In the genomic region with DNA sequence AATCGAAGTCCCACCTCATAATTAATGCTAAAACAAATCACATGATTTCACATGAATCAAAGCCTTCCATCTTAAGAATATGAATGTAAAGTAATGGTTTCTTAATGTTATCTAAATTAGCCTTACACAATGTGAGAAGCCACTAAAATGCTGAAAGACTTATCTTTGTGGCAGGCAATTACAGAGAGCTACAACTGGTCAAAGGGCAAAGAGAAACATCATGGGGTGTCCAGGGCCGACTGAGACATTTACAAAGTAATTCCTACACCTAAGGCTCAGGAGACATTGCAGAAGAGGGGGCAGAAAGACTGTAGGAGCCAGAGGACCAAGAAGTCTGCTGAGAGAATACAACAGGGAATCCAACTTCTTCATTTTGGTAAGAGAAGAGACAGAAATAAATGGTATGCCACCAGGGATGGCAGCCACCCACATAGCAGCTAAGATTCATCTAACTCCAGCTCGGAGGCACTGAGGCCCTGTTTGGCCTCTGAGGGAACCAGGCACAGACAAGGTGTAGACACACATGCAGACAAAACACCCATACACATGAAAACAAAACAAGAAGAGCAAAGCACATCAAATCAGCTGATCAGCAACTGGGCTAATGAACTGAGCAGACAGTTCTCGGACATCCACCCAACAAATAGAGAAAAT, we compare ENCODE assay signal across 32 mouse cellular contexts. TPM values are rescaled to one million over a fixed set of nuclear protein-coding genes. Genes with fewer than 3 reads are reported as not detected.
DNase-seq lines count a peak whose midpoint lies in the region; ATAC-seq and TF ChIP-seq lines count a peak whose summit lies in the region.
"Had no signal": no experiment of that assay in that cellular context is flagged by ENCODE, and none has a peak within 500 bp of the region (broad histone marks: within the 10 kb centered on the region; RNA-seq: fewer than 3 reads in every experiment).

No protein-coding gene starts in this region.

- peak overlapping the region; percentile 30; the same call in 1 of the 2 replicates for H3K4me3 ChIP-seq in kidney, adult 2 months (ENCODE audit: insufficient read depth, low read depth, low read length)
- no peak overlapping the region for H3K4me3 ChIP-seq in liver, adult 2 months (ENCODE audit: insufficient read depth, low read depth, low read length)
- no peak overlapping the region for H3K4me3 ChIP-seq in liver, postnatal 0 days (ENCODE audit: low read depth, low read length)
- H3K4me3 ChIP-seq in intestine, embryonic 15.5 days (replicated peaks), result no peak overlapping the region
- H3K4me3 ChIP-seq in intestine, postnatal 0 days (ENCODE audit: low read depth, low read length), result no peak overlapping the region
- no peak overlapping the region for H3K4me3 ChIP-seq in midbrain, embryonic 13.5 days (replicated peaks)
- H3K4me3 ChIP-seq: embryonic facial prominence, embryonic 12.5 days; embryonic facial prominence, embryonic 15.5 days; heart, embryonic 12.5 days; heart, embryonic 15.5 days; hindbrain, embryonic 10.5 days had no signal

- H3K4me2 ChIP-seq in liver, postnatal 0 days (ENCODE audit: low read depth, low read length), result no peak overlapping the region
- H3K4me2 ChIP-seq in intestine, embryonic 15.5 days (replicated peaks), result no peak overlapping the region
- H3K4me2 ChIP-seq in intestine, postnatal 0 days (replicated peaks; ENCODE audit: low read depth), result 0 out of 2 replicates have a peak overlapping the region, but pooled peaks have one; percentile 7
- H3K4me2 ChIP-seq in midbrain, embryonic 13.5 days (replicated peaks), result no peak overlapping the region
- H3K4me2 ChIP-seq: embryonic facial prominence, embryonic 12.5 days; embryonic facial prominence, embryonic 15.5 days; heart, embryonic 12.5 days; heart, embryonic 15.5 days; hindbrain, embryonic 14.5 days had no signal

- ATAC-seq in liver, postnatal 0 days, result no peak
- ATAC-seq in intestine, embryonic 15.5 days, result peak; percentile 86
- ATAC-seq in intestine, postnatal 0 days, result peak; percentile 96
- no peak for ATAC-seq in midbrain, embryonic 13.5 days
- ATAC-seq: CD4-positive, CD25-positive, alpha-beta regulatory T cell, adult 4 months; forebrain, embryonic 14.5 days; forebrain, postnatal 0 days; hindbrain, postnatal 0 days had no signal

- H3K4me1 ChIP-seq in kidney, adult 2 months (ENCODE audit: control insufficient read depth, insufficient read depth, low read length), result peaks cover 6% of the 10 kb centered on the region; the same call in 1 of the 2 replicates
- H3K4me1 ChIP-seq in liver, adult 2 months (ENCODE audit: control insufficient read depth, insufficient read depth, low read length), result peaks cover 19% of the 10 kb centered on the region
- H3K4me1 ChIP-seq in liver, postnatal 0 days (ENCODE audit: insufficient read depth), result no peaks in the 10 kb centered on the region
- no peaks in the 10 kb centered on the region for H3K4me1 ChIP-seq in intestine, embryonic 15.5 days (replicated peaks)
- 0 out of 2 replicates have a peak, but pooled peaks cover 2% of the 10 kb centered on the region for H3K4me1 ChIP-seq in intestine, postnatal 0 days (replicated peaks; ENCODE audit: control insufficient read depth, insufficient read depth, low read length)
- H3K4me1 ChIP-seq in midbrain, embryonic 13.5 days (replicated peaks), result no peaks in the 10 kb centered on the region
- H3K4me1 ChIP-seq: embryonic facial prominence, embryonic 12.5 days; embryonic facial prominence, embryonic 15.5 days; heart, embryonic 12.5 days; heart, embryonic 15.5 days; hindbrain, embryonic 10.5 days had no signal

- no peaks in the 10 kb centered on the region for H3K27me3 ChIP-seq in kidney, adult 2 months (replicated peaks; ENCODE audit: control insufficient read depth, insufficient read depth, low read length)
- no peaks in the 10 kb centered on the region for H3K27me3 ChIP-seq in liver, adult 2 months (ENCODE audit: control insufficient read depth, insufficient read depth, low read length)
- H3K27me3 ChIP-seq in liver, postnatal 0 days (ENCODE audit: insufficient read depth, low read length), result no peaks in the 10 kb centered on the region
- no peaks in the 10 kb centered on the region for H3K27me3 ChIP-seq in intestine, embryonic 15.5 days (replicated peaks)
- no peaks in the 10 kb centered on the region for H3K27me3 ChIP-seq in intestine, postnatal 0 days (replicated peaks; ENCODE audit: control insufficient read depth, insufficient read depth, low read length)
- H3K27me3 ChIP-seq in midbrain, embryonic 13.5 days, result no peaks in the 10 kb centered on the region
- H3K27me3 ChIP-seq: embryonic facial prominence, embryonic 12.5 days; embryonic facial prominence, embryonic 15.5 days; heart, embryonic 12.5 days; heart, embryonic 15.5 days had no signal

- H3K27ac ChIP-seq in kidney, adult 2 months (ENCODE audit: insufficient read depth, low read depth, low read length), result peak overlapping the region; percentile 94
- H3K27ac ChIP-seq in liver, adult 2 months (replicated peaks; ENCODE audit: insufficient read depth, low read depth, low read length), result peak overlapping the region; percentile 30
- H3K27ac ChIP-seq in liver, postnatal 0 days (ENCODE audit: low read depth), result no peak overlapping the region
- H3K27ac ChIP-seq in intestine, embryonic 15.5 days, result peak overlapping the region; percentile 33; the same call in 1 of the 2 replicates
- peak overlapping the region; percentile 75; the same call in 1 of the 2 replicates for H3K27ac ChIP-seq in intestine, postnatal 0 days (ENCODE audit: low read depth, low read length)
- H3K27ac ChIP-seq in midbrain, embryonic 13.5 days, result no peak overlapping the region
- H3K27ac ChIP-seq: embryonic facial prominence, embryonic 12.5 days; embryonic facial prominence, embryonic 15.5 days; heart, embryonic 15.5 days; hindbrain, embryonic 10.5 days; hindbrain, embryonic 14.5 days; hindbrain, postnatal 0 days had no signal

- H3K9ac ChIP-seq in liver, adult 2 months (ENCODE audit: low read depth, low read length), result no peak overlapping the region
- H3K9ac ChIP-seq in liver, postnatal 0 days (replicated peaks), result no peak overlapping the region
- no peak overlapping the region for H3K9ac ChIP-seq in intestine, embryonic 15.5 days
- H3K9ac ChIP-seq in intestine, postnatal 0 days (ENCODE audit: low read depth, low read length), result no peak overlapping the region
- H3K9ac ChIP-seq in midbrain, embryonic 13.5 days (replicated peaks), result no peak overlapping the region
- H3K9ac ChIP-seq: embryonic facial prominence, embryonic 12.5 days; embryonic facial prominence, embryonic 15.5 days; forebrain, postnatal 0 days; heart, embryonic 12.5 days; heart, embryonic 15.5 days; hindbrain, embryonic 14.5 days had no signal

- TF ChIP-seq POLR2A in kidney, adult 2 months (IDR thresholded peaks at IDR 0.05; ENCODE audit: low read depth, low read length), result no peak
- no peak for TF ChIP-seq POLR2A in liver, adult 2 months (IDR thresholded peaks at IDR 0.05; ENCODE audit: extremely low read depth, insufficient read depth, low read length)

- H3K79me2 ChIP-seq in liver, adult 2 months (ENCODE audit: control insufficient read depth, insufficient read depth, low read length), result peaks cover 11% of the 10 kb centered on the region; the same call in 1 of the 2 replicates

- no peak for TF ChIP-seq CTCF in kidney, adult 2 months (conservative IDR thresholded peaks at IDR 0.05; ENCODE audit: insufficient read depth, insufficient read length, low read depth, low read length)
- TF ChIP-seq CTCF in liver, adult 2 months (IDR thresholded peaks at IDR 0.05; ENCODE audit: low read depth, low read length), result no peak
- TF ChIP-seq CTCF in liver, postnatal 0 days (IDR thresholded peaks at IDR 0.05; ENCODE audit: low read depth), result no peak
- no peak for TF ChIP-seq CTCF in intestine, postnatal 0 days (IDR thresholded peaks at IDR 0.05; ENCODE audit: low read depth)

- peak; percentile 49 for DNase-seq in kidney, adult 2 months
- DNase-seq in kidney, postnatal 10 days, result no peak
- DNase-seq in liver, adult 2 months (ENCODE audit: extremely low read depth, low read depth, low spot score), result peak; percentile 54
- DNase-seq in liver, postnatal 0 days, result no peak
- no peak for DNase-seq in spleen, postnatal 14 days (ENCODE audit: low spot score in 2 of 2)
- DNase-seq: adrenal gland, adult 2 months; adrenal gland, postnatal 14 days; cerebellum, adult 11-12 months; cerebellum, adult 8-10 months; cerebellum, postnatal 10 days; cerebellum, postnatal 36 days; forebrain, postnatal 0 days; gastrocnemius, postnatal 10 days; gastrocnemius, postnatal 36 days; heart, postnatal 10 days; heart, postnatal 36 days had no signal

- no peaks in the 10 kb centered on the region for H3K9me3 ChIP-seq in liver, postnatal 0 days (ENCODE audit: low read length)
- no peaks in the 10 kb centered on the region for H3K9me3 ChIP-seq in intestine, embryonic 15.5 days
- H3K9me3 ChIP-seq in intestine, postnatal 0 days (ENCODE audit: control insufficient read depth), result no peaks in the 10 kb centered on the region
- no peaks in the 10 kb centered on the region for H3K9me3 ChIP-seq in midbrain, embryonic 13.5 days
- H3K9me3 ChIP-seq: embryonic facial prominence, embryonic 12.5 days; embryonic facial prominence, embryonic 15.5 days; heart, embryonic 12.5 days; heart, embryonic 15.5 days; hindbrain, embryonic 10.5 days had no signal

- H3K36me3 ChIP-seq in kidney, adult 2 months (ENCODE audit: control insufficient read depth, insufficient read depth, low read length), result peaks cover 5% of the 10 kb centered on the region; the same call in 1 of the 2 replicates
- H3K36me3 ChIP-seq in liver, adult 2 months (ENCODE audit: control insufficient read depth, insufficient read depth, low read length), result peaks cover 41% of the 10 kb centered on the region
- H3K36me3 ChIP-seq in liver, postnatal 0 days (replicated peaks; ENCODE audit: insufficient read depth, low read length), result peaks cover 26% of the 10 kb centered on the region
- peaks cover 3% of the 10 kb centered on the region; the same call in 1 of the 2 replicates for H3K36me3 ChIP-seq in intestine, embryonic 15.5 days
- H3K36me3 ChIP-seq in intestine, postnatal 0 days (ENCODE audit: control insufficient read depth, insufficient read depth), result peaks cover 32% of the 10 kb centered on the region
- H3K36me3 ChIP-seq in midbrain, embryonic 13.5 days, result peaks cover 43% of the 10 kb centered on the region

- 55% methylated on average over 4 of the region's 4 CpGs for WGBS in kidney, adult 2 months
- WGBS in liver, adult 2 months, result 54% methylated on average over 4 of the region's 4 CpGs
- 72% methylated on average over 4 of the region's 4 CpGs for WGBS in liver, postnatal 0 days (ENCODE audit: insufficient replicate concordance)
- WGBS in intestine, embryonic 15.5 days, result 64% methylated on average over 4 of the region's 4 CpGs
- 43% methylated on average over 4 of the region's 4 CpGs for WGBS in intestine, postnatal 0 days
- WGBS in midbrain, embryonic 13.5 days, result 82% methylated on average over 4 of the region's 4 CpGs

- TF ChIP-seq EP300 in liver, postnatal 0 days (IDR thresholded peaks at IDR 0.05; ENCODE audit: low read depth), result no peak

RNA-seq across cellular contexts. Expression of a gene that starts 14.3 kb away (rescaled TPM):
- 23.4 and 28.3 TPM in 2 replicates for polyA plus RNA-seq in kidney, adult 2 months (2012; rRNA removed)
- total RNA-seq in liver, adult 2 months (2014; rRNA removed), result 27.8 and 44.2 TPM in 2 replicates
- polyA plus RNA-seq in liver, adult 2 months (2012; rRNA removed), result 14.2 and 19.0 TPM in 2 replicates
- polyA plus RNA-seq in liver, postnatal 0 days (2015; fragmentation: Nextera tagmentation; extraction: Ambion mirVana), result 13.8 and 14.1 TPM in 2 replicates
- polyA plus RNA-seq in intestine, embryonic 15.5 days (2015; fragmentation: Nextera tagmentation; extraction: Ambion mirVana), result 36.9 and 38.4 TPM in 2 replicates
- 21.0 and 24.3 TPM in 2 replicates for polyA plus RNA-seq in intestine, postnatal 0 days (2015; fragmentation: Nextera tagmentation; extraction: Ambion mirVana)
- 19.5 and 20.1 TPM in 2 replicates for polyA plus RNA-seq in midbrain, embryonic 13.5 days (2015; fragmentation: Nextera tagmentation; extraction: Ambion mirVana)

RNA-seq across cellular contexts. Expression of a gene that starts 26.3 kb away (rescaled TPM):
- 39.3 and 48.7 TPM in 2 replicates for polyA plus RNA-seq in kidney, adult 2 months (2012; rRNA removed)
- total RNA-seq in liver, adult 2 months (2014; rRNA removed), result 233 and 351 TPM in 2 replicates
- polyA plus RNA-seq in liver, adult 2 months (2012; rRNA removed), result 200 and 262 TPM in 2 replicates
- polyA plus RNA-seq in liver, postnatal 0 days (2015; fragmentation: Nextera tagmentation; extraction: Ambion mirVana), result 75.8 and 85.1 TPM in 2 replicates
- polyA plus RNA-seq in intestine, embryonic 15.5 days (2015; fragmentation: Nextera tagmentation; extraction: Ambion mirVana), result 2.7 and 3.1 TPM in 2 replicates
- polyA plus RNA-seq in intestine, postnatal 0 days (2015; fragmentation: Nextera tagmentation; extraction: Ambion mirVana), result 2.7 and 4.0 TPM in 2 replicates
- polyA plus RNA-seq in midbrain, embryonic 13.5 days (2015; fragmentation: Nextera tagmentation; extraction: Ambion mirVana), result 0.08 TPM in 1 of 2 replicates, not detected in the other
- total RNA-seq: forebrain, postnatal 0 days; gastrocnemius, postnatal 10 days; granulocyte monocyte progenitor cell, adult 5-6 weeks; hindbrain, postnatal 0 days; MEL had no signal
- polyA plus RNA-seq: C2C12; CD4-positive, CD25-positive, alpha-beta regulatory T cell, adult 4 months; embryonic facial prominence, embryonic 12.5 days; embryonic facial prominence, embryonic 15.5 days; forebrain, embryonic 11.5 days; forebrain, embryonic 14.5 days; forebrain, postnatal 0 days; heart, embryonic 15.5 days; hindbrain, embryonic 10.5 days; hindbrain, embryonic 14.5 days; hindbrain, postnatal 0 days had no signal

RNA-seq across cellular contexts. Expression of a gene that starts 52.0 kb away (rescaled TPM):
- 28.9 and 34.4 TPM in 2 replicates for polyA plus RNA-seq in kidney, adult 2 months (2012; rRNA removed)
- 104 and 129 TPM in 2 replicates for total RNA-seq in liver, adult 2 months (2014; rRNA removed)
- 28.7 and 34.7 TPM in 2 replicates for polyA plus RNA-seq in liver, adult 2 months (2012; rRNA removed)
- polyA plus RNA-seq in liver, postnatal 0 days (2015; fragmentation: Nextera tagmentation; extraction: Ambion mirVana), result 27.7 and 29.6 TPM in 2 replicates
- 38.8 and 40.2 TPM in 2 replicates for polyA plus RNA-seq in intestine, embryonic 15.5 days (2015; fragmentation: Nextera tagmentation; extraction: Ambion mirVana)
- polyA plus RNA-seq in intestine, postnatal 0 days (2015; fragmentation: Nextera tagmentation; extraction: Ambion mirVana), result 41.2 and 46.7 TPM in 2 replicates
- 70.1 and 70.2 TPM in 2 replicates for polyA plus RNA-seq in midbrain, embryonic 13.5 days (2015; fragmentation: Nextera tagmentation; extraction: Ambion mirVana)

Comparison
In these comparisons a context has a peak if more than half of its experiments do, and no peak if none do; other contexts are left out.
1. DNase-seq: peak in kidney, adult 2 months (single experiment) and liver, adult 2 months (single experiment); none in kidney, postnatal 10 days (single experiment), liver, postnatal 0 days (single experiment) and spleen, postnatal 14 days (0 of 2).
2. H3K27ac ChIP-seq: peak in kidney, adult 2 months (single experiment), liver, adult 2 months (single experiment), intestine, embryonic 15.5 days (single experiment) and intestine, postnatal 0 days (single experiment); none in liver, postnatal 0 days (single experiment) and midbrain, embryonic 13.5 days (single experiment).
3. ATAC-seq: peak in intestine, embryonic 15.5 days (single experiment) and intestine, postnatal 0 days (single experiment); none in liver, postnatal 0 days (single experiment) and midbrain, embryonic 13.5 days (single experiment).